Mouse (Mus musculus) forebrain, embryonic 12.5 days (tissue): ENCODE results near the gene Plet1. TPM values are rescaled to one million over a fixed set of nuclear protein-coding genes. Genes with fewer than 3 reads are reported as not detected.
A peak's percentile ranks its signal among the peaks of the same experiment; 100 is the strongest.

Experiments used
- ATAC-seq: fragments of 200-750 bp; cut with Nextera tagmentation; 2 replicates; pipeline ENCODE4 v1.8.0; 2017; ENCODE audit warnings: moderate TSS enrichment; ENCODE audit not compliant: low FRiP score
- H3K27ac ChIP-seq: fragments of 300-500 bp; sonication (generic); 2 replicates; pipeline ENCODE4 v1.5.1; 2016; ENCODE audit warnings: mild to moderate bottlenecking
- H3K27me3 ChIP-seq: fragments of 300-500 bp; sonication (generic); 2 replicates; pipeline ENCODE4 v1.6.1; 2016; ENCODE audit warnings: mild to moderate bottlenecking
- H3K36me3 ChIP-seq: fragments of 300-500 bp; sonication (generic); replicated peaks from 2 replicates; pipeline ENCODE4 v1.6.1; 2016; ENCODE audit warnings: mild to moderate bottlenecking
- H3K4me1 ChIP-seq: fragments of 300-500 bp; sonication (generic); 2 replicates; pipeline ENCODE4 v1.6.1; 2016
- H3K4me2 ChIP-seq: fragments of 300-500 bp; sonication (generic); 2 replicates; pipeline ENCODE4 v1.6.1; 2016; ENCODE audit warnings: mild to moderate bottlenecking, moderate library complexity
- H3K4me3 ChIP-seq: fragments of 300-500 bp; sonication (generic); replicated peaks from 2 replicates; pipeline ENCODE4 v1.5.1; 2016; ENCODE audit warnings: mild to moderate bottlenecking
- H3K9ac ChIP-seq: fragments of 300-500 bp; sonication (generic); 2 replicates; pipeline ENCODE4 v1.6.1; 2016; ENCODE audit warnings: mild to moderate bottlenecking
- H3K9me3 ChIP-seq: fragments of 300-500 bp; sonication (generic); 2 replicates; pipeline ENCODE4 v1.6.1; 2016
- WGBS: fragments of 180-500 bp; shearing (Covaris S2); methylation state at CpG from one replicate; pipeline ENCODE4 v1.1.7; 2016; 5-methylcytosine and 5-hydroxymethylcytosine counted together
- polyA plus RNA-seq: library from polyadenylated mRNA; unstranded; fragments of >200 nt; fragmentation: Nextera tagmentation; extraction: Ambion mirVana; gene quantifications from 2 replicates; pipeline ENCODE4 v1.2.1, GENCODE M21; 2016

Plet1 gene
- polyA plus RNA-seq, result 0.36 TPM in 1 of 2 replicates, not detected in the other

GRCm38 (mm10) chr9:50494311-50494710 is at the start of gene Plet1:
Gene Plet1 (plus strand): TSS chr9:50494525.
- no peak for ATAC-seq
- WGBS, result 89% methylated on average over 6 of the region's 6 CpGs

DNA sequence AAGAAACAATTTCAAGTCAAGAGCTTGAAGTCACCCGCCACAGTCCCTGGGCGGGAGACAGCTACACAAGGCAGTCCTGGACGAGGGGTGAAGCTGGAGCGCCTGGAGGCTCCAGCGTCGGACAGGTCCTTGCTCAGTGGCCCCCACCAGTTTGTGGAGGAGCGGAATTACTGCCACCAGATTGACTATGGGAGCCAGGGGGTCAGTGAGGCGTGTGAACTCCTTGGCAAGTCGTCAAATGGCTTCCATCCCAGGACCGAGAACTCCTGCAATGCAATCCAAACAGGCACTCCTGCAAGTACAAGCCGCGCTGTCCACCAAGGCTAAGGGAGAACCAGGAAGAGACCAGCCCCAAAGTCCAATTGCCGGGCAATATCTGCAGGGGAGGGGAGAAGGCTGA is 45.3 kb upstream of the Plet1 start:
- Histone ChIP-seq H3K36me3 (no peaks in the 10 kb centered on the region), H3K9ac (no peak overlapping the region), H3K4me2 (no peak overlapping the region), H3K9me3 (no peaks in the 10 kb centered on the region), H3K4me3 (no peak overlapping the region), H3K4me1 (peaks cover 13% of the 10 kb centered on the region), H3K27me3 (peaks cover 3% of the 10 kb centered on the region; the same call in 1 of the 2 replicates), H3K27ac (no peak overlapping the region)
- no peak for ATAC-seq
- WGBS, result 71% methylated on average over 13 of the region's 13 CpGs

More at GRCm38 (mm10) chr9:50494311-50494710, at the start of gene Plet1:
- H3K4me1 ChIP-seq, result peaks cover 12% of the 10 kb centered on the region
- no peaks in the 10 kb centered on the region for H3K36me3 ChIP-seq
- H3K27ac ChIP-seq, result no peak within 1 kb of the TSS
- H3K27me3 ChIP-seq, result no peaks in the 10 kb centered on the region
- no peak within 1 kb of the TSS for H3K4me2 ChIP-seq
- H3K9ac ChIP-seq, result no peak within 1 kb of the TSS
- H3K9me3 ChIP-seq, result no peaks in the 10 kb centered on the region
- no peak within 1 kb of the TSS for H3K4me3 ChIP-seq

- peaks cover 3% of the 10 kb centered on the region; the same call in 1 of the 2 replicates for H3K27me3 ChIP-seq
- peak overlapping the region; percentile 7; the same call in 1 of the 2 replicates for H3K4me3 ChIP-seq
- peak; percentile 88 for ATAC-seq
- H3K27ac ChIP-seq, result peak overlapping the region; percentile 85
- H3K4me1 ChIP-seq, result peaks cover 13% of the 10 kb centered on the region
- WGBS, result 55% methylated on average over 9 of the region's 9 CpGs
- H3K4me2 ChIP-seq, result peak overlapping the region; percentile 40
- H3K9ac ChIP-seq, result no peak overlapping the region
- no peaks in the 10 kb centered on the region for H3K9me3 ChIP-seq
- H3K36me3 ChIP-seq, result no peaks in the 10 kb centered on the region
Observed at GRCm38 (mm10) chr9:50451456-50452218, 42.7 kb upstream of the Plet1 start.

DNA sequence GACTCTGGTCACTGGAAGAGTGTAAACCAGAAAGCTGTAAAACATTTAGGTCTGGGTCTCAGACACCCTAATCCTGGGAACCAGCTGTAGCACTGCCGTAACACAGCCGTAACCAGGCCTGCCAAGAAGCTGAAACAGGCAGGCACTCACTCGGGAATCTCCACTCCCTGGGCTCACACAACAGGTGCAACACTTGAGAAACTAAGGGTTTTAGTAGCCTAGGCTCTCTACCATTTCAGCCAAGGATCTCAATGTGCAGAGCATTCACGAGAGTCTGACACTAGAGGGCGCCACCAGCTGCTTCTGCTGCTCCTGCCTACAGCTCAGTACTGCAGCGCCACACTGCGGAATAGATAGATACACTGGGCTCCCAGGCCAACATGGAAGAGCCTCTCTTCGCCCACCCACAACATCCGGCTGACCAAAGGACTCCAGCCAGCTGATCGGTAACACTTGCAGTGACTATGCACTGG is 42.0 kb upstream of the Plet1 start:
- ATAC-seq, result peak; percentile 69
- H3K4me3 ChIP-seq, result 0 out of 2 replicates have a peak overlapping the region, but pooled peaks have one; percentile 7
- H3K4me2 ChIP-seq, result peak overlapping the region; percentile 40
- WGBS, result 15% methylated on average over 10 of the region's 10 CpGs
- H3K27me3 ChIP-seq, result peaks cover 3% of the 10 kb centered on the region; the same call in 1 of the 2 replicates
- peak overlapping the region; percentile 85 for H3K27ac ChIP-seq
- no peak overlapping the region for H3K9ac ChIP-seq
- no peaks in the 10 kb centered on the region for H3K36me3 ChIP-seq
- peaks cover 13% of the 10 kb centered on the region for H3K4me1 ChIP-seq
- H3K9me3 ChIP-seq, result no peaks in the 10 kb centered on the region

- H3K4me2 ChIP-seq, result no peak overlapping the region
- H3K4me3 ChIP-seq, result no peak overlapping the region
- H3K9me3 ChIP-seq, result no peaks in the 10 kb centered on the region
- whole genome bisulfite sequencing, result 91% methylated on average over 7 of the region's 7 CpGs
- H3K36me3 ChIP-seq, result no peaks in the 10 kb centered on the region
- no peak overlapping the region for H3K9ac ChIP-seq
- peaks cover 4% of the 10 kb centered on the region; the same call in 1 of the 2 replicates for H3K27me3 ChIP-seq
- no peak for ATAC-seq
- no peak overlapping the region for H3K27ac ChIP-seq
- H3K4me1 ChIP-seq, result no peaks in the 10 kb centered on the region
Observed at GRCm38 (mm10) chr9:50457596-50457995, 36.7 kb upstream of the Plet1 start.

DNA sequence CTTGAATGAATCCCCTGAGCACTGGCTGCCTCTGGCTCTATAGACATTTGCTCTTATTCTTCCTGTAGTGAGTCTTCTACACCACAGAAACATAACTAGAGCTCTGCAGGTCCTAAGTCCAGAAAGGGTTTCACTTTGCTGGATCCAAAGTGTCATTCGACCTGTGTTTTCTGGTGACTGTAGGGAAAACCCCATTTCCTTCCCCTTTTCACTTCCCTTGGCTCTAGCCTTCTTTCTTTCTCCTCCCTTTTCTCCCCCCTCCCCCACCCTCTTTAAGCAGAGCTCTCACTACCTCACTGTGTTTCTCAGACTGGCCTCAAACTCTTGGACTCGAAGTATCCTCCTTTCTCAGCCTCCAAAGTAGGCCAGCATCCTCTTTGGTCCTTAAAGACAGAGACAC is 34.8 kb upstream of the Plet1 start:
- no peak overlapping the region for H3K9ac ChIP-seq
- H3K36me3 ChIP-seq, result no peaks in the 10 kb centered on the region
- H3K9me3 ChIP-seq, result no peaks in the 10 kb centered on the region
- H3K4me2 ChIP-seq, result no peak overlapping the region
- H3K27ac ChIP-seq, result no peak overlapping the region
- no peak for ATAC-seq
- peaks cover 4% of the 10 kb centered on the region; the same call in 1 of the 2 replicates for H3K27me3 ChIP-seq
- no peaks in the 10 kb centered on the region for H3K4me1 ChIP-seq
- H3K4me3 ChIP-seq, result no peak overlapping the region
- WGBS, result 72% methylated on average over 2 of the region's 2 CpGs

- Histone ChIP-seq H3K27ac (no peak overlapping the region), H3K4me1 (no peaks in the 10 kb centered on the region), H3K9ac (peak overlapping the region; percentile 13; the same call in 1 of the 2 replicates), H3K4me2 (peak overlapping the region; percentile 33), H3K9me3 (no peaks in the 10 kb centered on the region), H3K4me3 (peak overlapping the region; percentile 7; the same call in 1 of the 2 replicates), H3K36me3 (no peaks in the 10 kb centered on the region), H3K27me3 (peaks cover 4% of the 10 kb centered on the region; the same call in 1 of the 2 replicates)
- no peak for ATAC-seq
- 46% methylated on average over 19 of the region's 19 CpGs for WGBS
Observed at GRCm38 (mm10) chr9:50462494-50463204, 31.7 kb upstream of the Plet1 start.

- WGBS, result 37% methylated on average over 4 of the region's 4 CpGs
- H3K4me3 ChIP-seq, result no peak overlapping the region
- peaks cover 4% of the 10 kb centered on the region; the same call in 1 of the 2 replicates for H3K27me3 ChIP-seq
- H3K9me3 ChIP-seq, result no peaks in the 10 kb centered on the region
- ATAC-seq, result no peak
- H3K36me3 ChIP-seq, result no peaks in the 10 kb centered on the region
- no peaks in the 10 kb centered on the region for H3K4me1 ChIP-seq
- no peak overlapping the region for H3K27ac ChIP-seq
- H3K9ac ChIP-seq, result no peak overlapping the region
- no peak overlapping the region for H3K4me2 ChIP-seq
Observed at GRCm38 (mm10) chr9:50463205-50463508, 31.2 kb upstream of the Plet1 start.

DNA sequence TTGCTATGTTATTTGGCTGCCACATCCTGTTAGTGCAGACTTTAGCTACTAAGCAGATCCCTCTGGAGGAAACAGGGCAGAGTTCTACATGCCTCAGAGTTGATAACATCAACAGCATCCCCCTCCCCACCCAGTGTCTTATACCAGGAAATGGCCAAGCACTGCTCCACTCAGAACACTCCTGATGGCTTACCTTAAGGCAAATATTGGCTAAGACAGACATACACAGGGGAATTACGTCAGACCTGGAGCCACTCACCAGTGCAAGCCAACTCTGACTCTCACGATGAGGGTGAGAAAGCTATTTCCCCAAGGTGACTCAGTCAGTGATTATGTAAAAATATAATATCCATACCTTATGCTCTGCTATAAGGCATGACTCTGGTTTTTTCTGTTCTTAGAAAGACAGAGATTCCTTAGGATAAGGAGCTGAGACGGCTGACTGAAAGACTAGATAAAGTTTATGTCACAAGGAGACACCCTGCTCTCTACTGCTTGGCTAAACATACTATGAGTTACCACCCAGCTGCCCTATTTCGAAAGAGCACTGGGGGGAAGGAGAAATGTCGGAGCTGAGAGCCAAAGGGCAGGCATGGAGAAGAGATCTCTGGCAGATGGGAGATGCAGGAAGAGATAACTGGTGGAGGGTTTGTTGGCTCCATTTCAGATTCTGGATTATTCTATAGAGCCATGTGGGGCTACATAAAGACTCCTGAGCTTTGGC is 23.8 kb upstream of the Plet1 start:
- Histone ChIP-seq H3K27me3 (no peaks in the 10 kb centered on the region), H3K9ac (no peak overlapping the region), H3K9me3 (no peaks in the 10 kb centered on the region), H3K4me3 (no peak overlapping the region), H3K27ac (no peak overlapping the region), H3K4me2 (no peak overlapping the region), H3K36me3 (no peaks in the 10 kb centered on the region), H3K4me1 (no peaks in the 10 kb centered on the region)
- ATAC-seq, result no peak
- WGBS, result 89% methylated on average over 5 of the region's 5 CpGs

- 83% methylated on average over 13 of the region's 13 CpGs for WGBS
Observed at GRCm38 (mm10) chr9:50471181-50471901, 23.0 kb upstream of the Plet1 start.

GRCm38 (mm10) chr9:50475318-50475717 is 19.0 kb upstream of the Plet1 start:
- Histone ChIP-seq H3K9ac (no peak overlapping the region), H3K4me3 (no peak overlapping the region), H3K27ac (no peak overlapping the region), H3K36me3 (no peaks in the 10 kb centered on the region), H3K27me3 (peaks cover 3% of the 10 kb centered on the region; the same call in 1 of the 2 replicates), H3K4me2 (no peak overlapping the region), H3K4me1 (peaks cover 11% of the 10 kb centered on the region; the same call in 1 of the 2 replicates), H3K9me3 (no peaks in the 10 kb centered on the region)
- ATAC-seq, result no peak
- WGBS, result 89% methylated on average over 7 of the region's 7 CpGs

More at GRCm38 (mm10) chr9:50471181-50471901, 23.0 kb upstream of the Plet1 start:
- Histone ChIP-seq H3K36me3 (no peaks in the 10 kb centered on the region), H3K4me3 (no peak overlapping the region), H3K27ac (no peak overlapping the region), H3K4me1 (no peaks in the 10 kb centered on the region), H3K4me2 (no peak overlapping the region), H3K27me3 (no peaks in the 10 kb centered on the region), H3K9ac (no peak overlapping the region), H3K9me3 (no peaks in the 10 kb centered on the region)
- ATAC-seq, result no peak
